In the genomic region with DNA sequence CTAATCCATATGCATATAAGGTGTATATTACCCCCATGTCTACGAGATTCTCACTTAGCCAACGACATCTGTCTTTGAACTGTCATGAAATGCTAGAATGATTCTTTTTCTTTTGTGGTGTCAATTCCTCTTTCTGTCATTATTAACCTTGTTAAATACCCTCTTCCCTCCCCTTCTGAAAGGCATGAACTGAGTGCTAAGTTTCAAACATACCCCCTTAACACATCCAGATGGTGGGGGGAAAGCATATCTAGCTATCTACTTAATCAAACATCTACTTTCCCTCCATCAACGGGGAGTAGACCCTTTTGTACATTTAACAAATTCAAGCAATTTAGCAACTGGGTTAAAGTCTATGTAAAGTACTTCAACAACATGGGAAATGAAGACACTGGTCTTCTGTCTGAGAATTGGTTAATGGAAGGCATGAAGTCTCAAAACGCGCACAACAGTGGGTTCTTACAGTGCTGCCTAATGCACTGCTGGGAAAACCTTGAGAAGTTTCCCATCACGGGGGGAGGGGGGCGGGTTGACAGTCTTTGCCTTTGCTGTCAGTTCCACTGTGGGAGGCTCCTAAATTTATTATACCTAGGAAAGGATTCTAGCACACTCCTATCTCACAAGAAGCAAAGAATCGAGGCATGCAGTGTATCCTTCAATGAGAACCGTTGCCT, we compare ENCODE assay signal across 27 mouse cellular contexts. TPM values are rescaled to one million over a fixed set of nuclear protein-coding genes. Genes with fewer than 3 reads are reported as not detected.
"Had no signal": no experiment of that assay in that cellular context is flagged by ENCODE, and none has a peak within 500 bp of the region (broad histone marks: within the 10 kb centered on the region; RNA-seq: fewer than 3 reads in every experiment).

No protein-coding gene starts in this region.

- H3K27me3 ChIP-seq: neural tube, embryonic 13.5 days; neural tube, embryonic 15.5 days; stomach, embryonic 15.5 days had no signal

- H3K9ac ChIP-seq: lung, embryonic 14.5 days; midbrain, embryonic 13.5 days; neural tube, embryonic 13.5 days; neural tube, embryonic 15.5 days; stomach, embryonic 15.5 days had no signal

- ATAC-seq: midbrain, embryonic 13.5 days had no signal

- H3K4me3 ChIP-seq: midbrain, embryonic 10.5 days; midbrain, embryonic 13.5 days; myocyte; neural tube, embryonic 13.5 days; neural tube, embryonic 15.5 days; stomach, embryonic 15.5 days had no signal

- H3K9me3 ChIP-seq: midbrain, embryonic 10.5 days; midbrain, embryonic 13.5 days; neural tube, embryonic 13.5 days; neural tube, embryonic 15.5 days; stomach, embryonic 15.5 days had no signal

- H3K4me1 ChIP-seq: midbrain, embryonic 10.5 days; midbrain, embryonic 13.5 days; neural tube, embryonic 13.5 days; neural tube, embryonic 15.5 days; stomach, embryonic 15.5 days had no signal

- H3K4me2 ChIP-seq: lung, embryonic 14.5 days; midbrain, embryonic 13.5 days; neural tube, embryonic 13.5 days; neural tube, embryonic 15.5 days; stomach, embryonic 15.5 days had no signal

- H3K27ac ChIP-seq: midbrain, embryonic 10.5 days; midbrain, embryonic 13.5 days; neural tube, embryonic 13.5 days; neural tube, embryonic 15.5 days; stomach, embryonic 15.5 days; stomach, postnatal 0 days had no signal

- DNase-seq: lung, adult 18-20 months; lung, embryonic 14.5 days; lung, postnatal 10 days; lung, postnatal 4 days; retina, postnatal 1 day; right cerebral cortex, adult 18-20 months; right cerebral cortex, postnatal 25 days; right cerebral cortex, postnatal 4 days; thymus, adult 2 months; thymus, postnatal 25 days; thymus, postnatal 4 days had no signal

- H3K36me3 ChIP-seq: midbrain, embryonic 10.5 days; midbrain, embryonic 13.5 days; neural tube, embryonic 13.5 days; neural tube, embryonic 15.5 days; stomach, embryonic 15.5 days had no signal

RNA-seq across cellular contexts. Expression of gene 4930512M02Rik, which starts 48.6 kb away (rescaled TPM):
- total RNA-seq: megakaryocyte, adult 5-6 weeks; megakaryocyte-erythroid progenitor cell, adult 5-6 weeks had no signal
- polyA plus RNA-seq: liver, embryonic 16.5 days; lung, embryonic 14.5 days; lung, embryonic 16.5 days; midbrain, embryonic 10.5 days; midbrain, embryonic 13.5 days; midbrain, embryonic 16.5 days; myocyte; neural tube, embryonic 11.5 days; neural tube, embryonic 13.5 days; neural tube, embryonic 15.5 days; small intestine, adult 2 months; spleen, adult 2 months; stomach, embryonic 15.5 days; stomach, postnatal 0 days; thymus, adult 2 months; urinary bladder, adult 2 months had no signal
